Comparison of ENCODE assay signal across 9 mouse cellular contexts in the genomic region with DNA sequence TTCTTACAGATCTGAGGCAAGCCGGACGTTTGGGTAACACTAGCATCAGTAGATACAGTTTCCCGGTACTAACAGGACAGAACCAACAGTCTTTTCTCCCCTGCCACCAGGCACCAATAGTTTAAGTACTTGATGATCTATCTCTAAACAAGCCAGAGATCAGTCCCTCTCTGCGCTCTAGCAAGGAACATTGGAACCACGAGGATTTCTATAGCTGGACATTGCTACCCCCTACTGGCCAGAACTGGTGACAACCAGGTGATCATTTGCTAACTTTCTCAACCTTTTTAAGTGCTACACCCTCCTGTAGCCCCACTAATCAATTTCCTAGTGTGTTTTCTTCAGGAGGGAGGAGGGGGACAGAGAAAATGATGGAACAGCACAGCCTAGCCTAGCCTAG. TPM values are rescaled to one million over a fixed set of nuclear protein-coding genes. Genes with fewer than 3 reads are reported as not detected.
DNase-seq lines count a peak whose midpoint lies in the region; ATAC-seq lines count a peak whose summit lies in the region.
"Had no signal": no experiment of that assay in that cellular context is flagged by ENCODE, and none has a peak within 500 bp of the region (broad histone marks: within the 10 kb centered on the region; RNA-seq: fewer than 3 reads in every experiment).

No protein-coding gene starts in this region.

- H3K9me3 ChIP-seq in embryonic facial prominence, embryonic 10.5 days: no peaks in the 10 kb centered on the region
- no peaks in the 10 kb centered on the region for H3K9me3 ChIP-seq in liver, embryonic 11.5 days (ENCODE audit: control insufficient read depth, low read length)
- H3K9me3 ChIP-seq: hindbrain, embryonic 15.5 days had no signal

- WGBS in embryonic facial prominence, embryonic 10.5 days: 31% methylated on average over 5 of the region's 5 CpGs
- WGBS in liver, embryonic 11.5 days: 29% methylated on average over 5 of the region's 5 CpGs

- no peaks in the 10 kb centered on the region for H3K27me3 ChIP-seq in embryonic facial prominence, embryonic 10.5 days (replicated peaks; ENCODE audit: low read depth, poor library complexity, severe bottlenecking)
- H3K27me3 ChIP-seq in liver, embryonic 11.5 days (replicated peaks; ENCODE audit: control insufficient read depth, insufficient read depth, low read length): no peaks in the 10 kb centered on the region
- H3K27me3 ChIP-seq: hindbrain, embryonic 15.5 days had no signal

- no peak overlapping the region for H3K4me3 ChIP-seq in embryonic facial prominence, embryonic 10.5 days
- H3K4me3 ChIP-seq in liver, embryonic 11.5 days (ENCODE audit: low read depth, low read length): no peak overlapping the region
- H3K4me3 ChIP-seq: hindbrain, embryonic 15.5 days had no signal

- no peak overlapping the region for H3K9ac ChIP-seq in liver, embryonic 11.5 days (ENCODE audit: low read depth, low read length)
- H3K9ac ChIP-seq: hindbrain, embryonic 15.5 days had no signal

- no peak overlapping the region for H3K4me2 ChIP-seq in liver, embryonic 11.5 days
- H3K4me2 ChIP-seq: hindbrain, embryonic 15.5 days had no signal

- no peak overlapping the region for H3K27ac ChIP-seq in embryonic facial prominence, embryonic 10.5 days (replicated peaks)
- no peak overlapping the region for H3K27ac ChIP-seq in liver, embryonic 11.5 days (ENCODE audit: low read depth, low read length)
- H3K27ac ChIP-seq: hindbrain, embryonic 15.5 days had no signal

- DNase-seq in urinary bladder, adult 18-20 months (ENCODE audit: low spot score in 2 of 2): peak; percentile 9 to 11
- DNase-seq in urinary bladder, postnatal 10 days (ENCODE audit: low spot score): no peak
- DNase-seq in adipocyte (ENCODE audit: low spot score): peak; percentile 68
- peak; percentile 64 for DNase-seq in embryonic facial prominence, embryonic 10.5 days (ENCODE audit: low spot score)
- peak; percentile 58 for DNase-seq in hindlimb bud, embryonic 11.5 days (ENCODE audit: extremely low spot score, low read depth, low spot score)
- DNase-seq in liver, embryonic 11.5 days (ENCODE audit: low spot score): peak; percentile 36
- DNase-seq in gastrocnemius, adult 8-10 months (ENCODE audit: low spot score in 2 of 2): no peak

- no peaks in the 10 kb centered on the region for H3K36me3 ChIP-seq in embryonic facial prominence, embryonic 10.5 days (replicated peaks)
- H3K36me3 ChIP-seq in liver, embryonic 11.5 days (ENCODE audit: control insufficient read depth, insufficient read depth, low read length): no peaks in the 10 kb centered on the region
- H3K36me3 ChIP-seq: hindbrain, embryonic 15.5 days had no signal

- H3K4me1 ChIP-seq in embryonic facial prominence, embryonic 10.5 days: no peaks in the 10 kb centered on the region
- no peaks in the 10 kb centered on the region for H3K4me1 ChIP-seq in liver, embryonic 11.5 days (replicated peaks; ENCODE audit: control insufficient read depth, insufficient read depth, low read length)
- H3K4me1 ChIP-seq: hindbrain, embryonic 15.5 days had no signal

- peak; percentile 61; the same call in 1 of the 2 replicates for ATAC-seq in liver, embryonic 11.5 days (replicated peaks; ENCODE audit: low FRiP score)
- ATAC-seq in monocyte, adult 5-6 weeks (replicated peaks; ENCODE audit: insufficient number of reproducible peaks, low FRiP score, low TSS enrichment, poor library complexity, severe bottlenecking): peak; percentile 75

RNA-seq across cellular contexts. Expression of a gene that starts 15.4 kb away (rescaled TPM):
- 21.9 and 26.0 TPM in 2 replicates for polyA plus RNA-seq in embryonic facial prominence, embryonic 10.5 days (2016; fragmentation: Nextera tagmentation; extraction: Ambion mirVana)
- 17.9 and 19.3 TPM in 2 replicates for polyA plus RNA-seq in liver, embryonic 11.5 days (2014; fragmentation: Nextera tagmentation; extraction: Ambion mirVana)
- total RNA-seq in monocyte, adult 5-6 weeks (2017): 56.0 to 83.1 TPM (median 63.2 TPM) in 3 replicates
- total RNA-seq in gastrocnemius, adult 8-10 months (2022): 10 to 100 TPM; 32.5 to 39.1 (median 34.7) TPM

Comparison
In these comparisons a context has a peak if more than half of its experiments do, and no peak if none do; other contexts are left out.
1. DNase-seq: peak in urinary bladder, adult 18-20 months (2 of 2), adipocyte (single experiment), embryonic facial prominence, embryonic 10.5 days (single experiment), hindlimb bud, embryonic 11.5 days (single experiment) and liver, embryonic 11.5 days (single experiment); none in urinary bladder, postnatal 10 days (single experiment) and gastrocnemius, adult 8-10 months (0 of 2).